8 mouse cellular contexts compared by ENCODE assay signal in the genomic region with DNA sequence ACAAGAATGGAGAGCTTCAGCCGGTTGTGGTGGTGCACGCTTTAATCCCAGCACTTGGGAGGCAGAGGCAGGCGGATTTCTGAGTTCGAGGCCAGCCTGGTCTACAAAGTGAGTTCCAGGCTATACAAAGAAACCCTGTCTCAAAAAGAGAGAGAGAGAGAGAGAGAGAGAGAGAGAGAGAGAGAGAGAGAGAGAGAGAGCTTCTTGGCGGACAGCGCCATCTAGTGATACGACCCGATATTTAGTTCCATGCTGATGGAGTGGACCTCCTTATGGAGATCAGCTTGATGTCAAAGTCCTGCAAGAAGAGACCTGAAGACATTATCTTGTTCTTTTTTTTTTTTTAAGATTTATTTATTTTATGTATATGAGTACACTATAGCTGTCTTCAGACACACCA. TPM values are rescaled to one million over a fixed set of nuclear protein-coding genes. Genes with fewer than 3 reads are reported as not detected.
DNase-seq lines count a peak whose midpoint lies in the region; ATAC-seq and TF ChIP-seq lines count a peak whose summit lies in the region.
"Not testable (repeated sequence)": the region's sequence is repeated elsewhere in the genome, so short reads cannot be mapped to it uniquely, and the experiment has no call there.

No protein-coding gene starts in this region.

- not testable (repeated sequence) for TF ChIP-seq POLR2A in thymus, adult 2 months (IDR thresholded peaks at IDR 0.05; ENCODE audit: control insufficient read depth, extremely low read depth, insufficient read depth, low read length, poor library complexity)

- WGBS in liver, embryonic 13.5 days (ENCODE audit: insufficient replicate concordance) = 23% methylated on average over 8 of the region's 8 CpGs
- 37% methylated on average over 8 of the region's 8 CpGs for WGBS in neural tube, embryonic 11.5 days
- 37% methylated on average over 8 of the region's 8 CpGs for WGBS in thymus, adult 2 months

- H3K27me3 ChIP-seq in liver, embryonic 13.5 days; neural tube, embryonic 11.5 days (ENCODE audit: control insufficient read depth, insufficient read depth, low read length); thymus, adult 2 months (ENCODE audit: control insufficient read depth, insufficient read depth, low read length): not testable (repeated sequence)

- DNase-seq in CD4-positive helper T cell, adult 2 months (ENCODE audit: low read depth, low spot score) = peak; percentile 71
- DNase-seq in adrenal gland, postnatal 14 days = peak; percentile 83
- peak; percentile 81 for DNase-seq in embryo, embryonic 10 days (ENCODE audit: low spot score)
- DNase-seq in heart, adult 11 months = peak; percentile 87
- peak; percentile 71 for DNase-seq in kidney, postnatal 14 days
- peak; percentile 60 for DNase-seq in liver, embryonic 13.5 days
- peak; percentile 30 for DNase-seq in neural tube, embryonic 11.5 days (ENCODE audit: low spot score)
- peak; percentile 59 for DNase-seq in thymus, adult 2 months

- H3K4me3 ChIP-seq in liver, embryonic 13.5 days (replicated peaks); neural tube, embryonic 11.5 days (ENCODE audit: low read depth, low read length); thymus, adult 2 months (ENCODE audit: control insufficient read depth, insufficient read depth, low read length): not testable (repeated sequence)

- ATAC-seq in liver, embryonic 13.5 days (ENCODE audit: low read depth); neural tube, embryonic 11.5 days (ENCODE audit: insufficient read depth, low FRiP score, low TSS enrichment): not testable (repeated sequence)

- not testable (repeated sequence) for H3K36me3 ChIP-seq in liver, embryonic 13.5 days; neural tube, embryonic 11.5 days (ENCODE audit: control insufficient read depth, insufficient read depth, low read length); thymus, adult 2 months (ENCODE audit: control insufficient read depth, insufficient read depth, low read length)

- not testable (repeated sequence) for H3K4me2 ChIP-seq in liver, embryonic 13.5 days; neural tube, embryonic 11.5 days (ENCODE audit: low read depth)

- H3K9ac ChIP-seq in liver, embryonic 13.5 days; neural tube, embryonic 11.5 days (ENCODE audit: low read length): not testable (repeated sequence)

- H3K9me3 ChIP-seq in liver, embryonic 13.5 days (replicated peaks); neural tube, embryonic 11.5 days (ENCODE audit: control insufficient read depth, low read length): not testable (repeated sequence)

- H3K4me1 ChIP-seq in liver, embryonic 13.5 days (replicated peaks) = peaks cover 62% of the 10 kb centered on the region
- not testable (repeated sequence) for H3K4me1 ChIP-seq in neural tube, embryonic 11.5 days (ENCODE audit: control insufficient read depth, insufficient read depth, low read length); thymus, adult 2 months (replicated peaks; ENCODE audit: control insufficient read depth, insufficient read depth, low read length)

- peak overlapping the region; percentile 99 for H3K27ac ChIP-seq in liver, embryonic 13.5 days
- H3K27ac ChIP-seq in neural tube, embryonic 11.5 days (ENCODE audit: low read depth, low read length); thymus, adult 2 months (ENCODE audit: control insufficient read depth, insufficient read depth, low read length): not testable (repeated sequence)

- not testable (repeated sequence) for TF ChIP-seq CTCF in thymus, adult 2 months (IDR thresholded peaks at IDR 0.05; ENCODE audit: borderline replicate concordance, control insufficient read depth, extremely low read depth, insufficient read depth, low read length, poor library complexity)

RNA-seq across cellular contexts. Expression of a gene that starts 7.3 kb away (rescaled TPM):
- total RNA-seq in adrenal gland, postnatal 14 days (2021) = 31.9 and 40.0 TPM in 2 replicates
- polyA plus RNA-seq in liver, embryonic 13.5 days (2015; fragmentation: Nextera tagmentation; extraction: Ambion mirVana) = 28.3 and 29.1 TPM in 2 replicates
- 11.4 and 12.2 TPM in 2 replicates for polyA plus RNA-seq in neural tube, embryonic 11.5 days (2014; fragmentation: Nextera tagmentation; extraction: Ambion mirVana)
- 4.7 and 7.0 TPM in 2 replicates for polyA plus RNA-seq in thymus, adult 2 months (2012; rRNA removed)

RNA-seq across cellular contexts. Expression of a gene that starts 30.1 kb away (rescaled TPM):
- 346 and 353 TPM in 2 replicates for total RNA-seq in adrenal gland, postnatal 14 days (2021)
- 126 and 148 TPM in 2 replicates for polyA plus RNA-seq in liver, embryonic 13.5 days (2015; fragmentation: Nextera tagmentation; extraction: Ambion mirVana)
- polyA plus RNA-seq in neural tube, embryonic 11.5 days (2014; fragmentation: Nextera tagmentation; extraction: Ambion mirVana) = 442 and 461 TPM in 2 replicates
- polyA plus RNA-seq in thymus, adult 2 months (2012; rRNA removed) = 145 and 150 TPM in 2 replicates

Comparison
In these comparisons a context has a peak if more than half of its experiments do, and no peak if none do; other contexts are left out.
1. DNase-seq: peak in every context shown above with its lines; median percentile 87 in heart, adult 11 months; 83 in adrenal gland, postnatal 14 days; 81 in embryo, embryonic 10 days; 71 in CD4-positive helper T cell, adult 2 months; 71 in kidney, postnatal 14 days; 60 in liver, embryonic 13.5 days; 59 in thymus, adult 2 months; 30 in neural tube, embryonic 11.5 days.